Mouse (Mus musculus) C2C12 (cell line): Measurements from ENCODE around the gene Syne3. TPM values are rescaled to one million over a fixed set of nuclear protein-coding genes. Genes with fewer than 3 reads are reported as not detected.

ENCODE experiments used
- H3K27me3 ChIP-seq: one replicate; pipeline ENCODE4 v1.6.1; 2011; ENCODE audit not compliant: control insufficient read depth, insufficient read depth, insufficient read length
- H3K36me3 ChIP-seq: one replicate; pipeline ENCODE4 v1.6.1; 2011; ENCODE audit not compliant: control insufficient read depth, insufficient read depth
- H3K4me3 ChIP-seq: one replicate; pipeline ENCODE4 v1.5.1; 2011; ENCODE audit warnings: mild to moderate bottlenecking, control low read depth; ENCODE audit not compliant: poor library complexity, insufficient read depth, severe bottlenecking
- H3K79me2 ChIP-seq: one replicate; pipeline ENCODE4 v1.6.1; 2011; ENCODE audit not compliant: control insufficient read depth, insufficient read depth
- H3K79me3 ChIP-seq: one replicate; pipeline ENCODE4 v1.6.1; 2011; ENCODE audit warnings: low read depth, control low read depth
- H3ac ChIP-seq: one replicate; pipeline ENCODE3; 2011; ENCODE audit warnings: low read depth; ENCODE audit not compliant: control insufficient read depth, insufficient read length
- CEBPB ChIP-seq: IDR thresholded peaks from one replicate; pipeline ENCODE4 v1.6.1; 2011; ENCODE audit warnings: low read depth, mild to moderate bottlenecking, control low read depth, moderate library complexity
- CTCF ChIP-seq: IDR thresholded peaks from one replicate; pipeline ENCODE4 v1.5.1; 2011; ENCODE audit not compliant: control insufficient read depth, insufficient read depth, insufficient read length
- FOSL1 ChIP-seq: IDR thresholded peaks from one replicate; pipeline ENCODE4 v1.8.0; 2011; ENCODE audit warnings: mild to moderate bottlenecking, low read length; ENCODE audit not compliant: poor library complexity, insufficient read depth, severe bottlenecking
- MAX ChIP-seq: IDR thresholded peaks from one replicate; pipeline ENCODE4 v1.6.1; 2011; ENCODE audit warnings: mild to moderate bottlenecking, control low read depth
- MYOD1 ChIP-seq: IDR thresholded peaks from one replicate; pipeline ENCODE4 v1.6.1; 2011; ENCODE audit warnings: low read depth; ENCODE audit not compliant: control insufficient read depth, insufficient read length
- MYOG ChIP-seq: IDR thresholded peaks from one replicate; pipeline ENCODE4 v1.6.1; 2011; ENCODE audit not compliant: control insufficient read depth, insufficient read length; ENCODE audit errors: extremely low read depth
- USF1 ChIP-seq: IDR thresholded peaks from one replicate; pipeline ENCODE4 v1.6.1; 2011; ENCODE audit warnings: low read depth, mild to moderate bottlenecking, control low read depth, moderate library complexity
- polyA plus RNA-seq: library from polyadenylated mRNA; unstranded; fragments of >200 nt; fragmentation: generic; extraction: Trizol; gene quantifications from one replicate; pipeline ENCODE4 v1.2.1, GENCODE M21; 2012; ENCODE audit warnings: missing spikeins

Gene Syne3
- polyA plus RNA-seq, 1 experiment: 24.8 TPM

GRCm38 (mm10) chr12:105021441-105022069 lies 11.9 kb upstream of the Syne3 start:
- no peaks in the 10 kb centered on the region for H3K36me3 ChIP-seq
- H3ac ChIP-seq: no peak overlapping the region
- no peak overlapping the region for H3K4me3 ChIP-seq
- TF ChIP-seq MAX (no peak), CTCF (no peak), MYOG (no peak), MYOD1 (no peak), FOSL1 (no peak), CEBPB (no peak), USF1 (no peak)
- H3K79me2 ChIP-seq: no peaks in the 10 kb centered on the region
- no peaks in the 10 kb centered on the region for H3K79me3 ChIP-seq
- H3K27me3 ChIP-seq: no peaks in the 10 kb centered on the region

- TF ChIP-seq USF1 (no peak), FOSL1 (no peak), MYOD1 (no peak), CEBPB (no peak)
Measured at GRCm38 (mm10) chr12:105019359-105020219, 10.0 kb upstream of the Syne3 start.

GRCm38 (mm10) chr12:105016639-105017038 lies 7.0 kb upstream of the Syne3 start:
- H3K79me3 ChIP-seq: no peaks in the 10 kb centered on the region
- TF ChIP-seq MAX: no peak
- no peak for TF ChIP-seq FOSL1
- TF ChIP-seq MYOD1: no peak
- no peak for TF ChIP-seq USF1
- TF ChIP-seq MYOG: no peak
- no peak for TF ChIP-seq CEBPB
- no peak for TF ChIP-seq CTCF

More at GRCm38 (mm10) chr12:105019359-105020219, 10.0 kb upstream of the Syne3 start:
- no peaks in the 10 kb centered on the region for H3K79me2 ChIP-seq
- no peak overlapping the region for H3ac ChIP-seq
- H3K36me3 ChIP-seq: no peaks in the 10 kb centered on the region
- no peaks in the 10 kb centered on the region for H3K27me3 ChIP-seq
- H3K4me3 ChIP-seq: no peak overlapping the region
- H3K79me3 ChIP-seq: no peaks in the 10 kb centered on the region

GRCm38 (mm10) chr12:105016199-105016598 lies 6.6 kb upstream of the Syne3 start:
- no peaks in the 10 kb centered on the region for H3K36me3 ChIP-seq
- no peak overlapping the region for H3ac ChIP-seq
- no peaks in the 10 kb centered on the region for H3K79me2 ChIP-seq
- H3K4me3 ChIP-seq: no peak overlapping the region
- TF ChIP-seq CTCF: no peak
- H3K79me3 ChIP-seq: no peaks in the 10 kb centered on the region
- no peaks in the 10 kb centered on the region for H3K27me3 ChIP-seq

More at GRCm38 (mm10) chr12:105016639-105017038, 7.0 kb upstream of the Syne3 start:
- Histone ChIP-seq H3K4me3 (no peak overlapping the region), H3ac (no peak overlapping the region), H3K27me3 (no peaks in the 10 kb centered on the region), H3K36me3 (no peaks in the 10 kb centered on the region), H3K79me2 (no peaks in the 10 kb centered on the region)

GRCm38 (mm10) chr12:105013065-105013464 lies 3.5 kb upstream of the Syne3 start:
- Histone ChIP-seq H3K79me3 (peaks cover 8% of the 10 kb centered on the region), H3K27me3 (no peaks in the 10 kb centered on the region), H3K79me2 (peaks cover 17% of the 10 kb centered on the region), H3K36me3 (no peaks in the 10 kb centered on the region), H3K4me3 (no peak overlapping the region), H3ac (peak overlapping the region; percentile 9)
- TF ChIP-seq USF1 (no peak), FOSL1 (peak; percentile 81)

GRCm38 (mm10) chr12:105012314-105012713 lies 2.7 kb upstream of the Syne3 start:
- Histone ChIP-seq H3K27me3 (no peaks in the 10 kb centered on the region), H3K36me3 (peaks cover 4% of the 10 kb centered on the region), H3K79me2 (peaks cover 24% of the 10 kb centered on the region), H3K79me3 (peaks cover 15% of the 10 kb centered on the region), H3K4me3 (no peak overlapping the region), H3ac (no peak overlapping the region)
- TF ChIP-seq MAX (no peak), CEBPB (no peak)
